Mouse (Mus musculus) lung, postnatal 36 days (tissue): ENCODE data around the gene Tmc4.
"Not testable (repeated sequence)": the region's sequence is repeated elsewhere in the genome, so short reads cannot be mapped to it uniquely, and the experiment has no call there.

Source experiments
- DNase-seq: peaks from one replicate; pipeline ENCODE4 v3.0.0; 2022; ENCODE audit warnings: mixed read lengths

Tmc4 gene

GRCm38 (mm10) chr7:3677342-3677741, at the start of gene Tmc4:
Gene Tmc4 (minus strand): TSS chr7:3677553.
- peak; percentile 80 for DNase-seq

- not testable (repeated sequence) for DNase-seq
These were observed 48.1 kb upstream of the Tmc4 start for GRCm38 (mm10) chr7:3725459-3725858.

- not testable (repeated sequence) for DNase-seq
These were observed 42.9 kb upstream of the Tmc4 start, which contains the start of gene Pirb for GRCm38 (mm10) chr7:3720268-3720667. Gene Pirb (minus strand): TSS chr7:3720391.

GRCm38 (mm10) chr7:3715249-3715648, 37.9 kb upstream of the Tmc4 start:
- no peak for DNase-seq

GRCm38 (mm10) chr7:3712264-3712942, 35.0 kb upstream of the Tmc4 start:
- DNase-seq: no peak

- no peak for DNase-seq
These were observed 31.6 kb upstream of the Tmc4 start for GRCm38 (mm10) chr7:3709000-3709399.

GRCm38 (mm10) chr7:3708447-3708980, 31.2 kb upstream of the Tmc4 start:
- not testable (repeated sequence) for DNase-seq

- no peak for DNase-seq
These were observed 30.4 kb upstream of the Tmc4 start for GRCm38 (mm10) chr7:3707568-3708413.

- DNase-seq: peak; percentile 62
These were observed 29.7 kb upstream of the Tmc4 start for GRCm38 (mm10) chr7:3707027-3707426.

GRCm38 (mm10) chr7:3706343-3706934, 29.1 kb upstream of the Tmc4 start:
- peak; percentile 16 for DNase-seq

- DNase-seq: no peak
These were observed 28.6 kb upstream of the Tmc4 start for GRCm38 (mm10) chr7:3705911-3706310.

- DNase-seq: not testable (repeated sequence)
These were observed 28.1 kb upstream of the Tmc4 start for GRCm38 (mm10) chr7:3705461-3705860.

- DNase-seq: no peak
These were observed 27.1 kb upstream of the Tmc4 start for GRCm38 (mm10) chr7:3704475-3704874.

GRCm38 (mm10) chr7:3703879-3704441, 26.6 kb upstream of the Tmc4 start, which contains the start of gene Rps9:
Gene Rps9 (plus strand): TSS chr7:3703993.
- peak; percentile 99 for DNase-seq

GRCm38 (mm10) chr7:3703148-3703878, 26.0 kb upstream of the Tmc4 start:
- DNase-seq: no peak

GRCm38 (mm10) chr7:3698471-3698870, 21.1 kb upstream of the Tmc4 start:
- no peak for DNase-seq

GRCm38 (mm10) chr7:3694949-3695305, 17.6 kb upstream of the Tmc4 start:
- DNase-seq: not testable (repeated sequence)

GRCm38 (mm10) chr7:3694076-3694948, 17.0 kb upstream of the Tmc4 start:
- DNase-seq: peak; percentile 87

GRCm38 (mm10) chr7:3693809-3694075, 16.4 kb upstream of the Tmc4 start:
- no peak for DNase-seq

- peak; percentile 99 for DNase-seq
These were observed 15.8 kb upstream of the Tmc4 start, which contains the start of gene Mboat7 for GRCm38 (mm10) chr7:3692987-3693808. Gene Mboat7 (minus strand): TSS chr7:3693523.
